Mouse (Mus musculus) spleen, postnatal 4 days (tissue): ENCODE measurements around the gene Cd28.

Experiments used
- DNase-seq, 2 experiments: peaks; one replicate each; pipeline ENCODE4 v3.0.0; 2022; ENCODE audit warnings: low spot score in 2 of 2

Gene Cd28

DNA sequence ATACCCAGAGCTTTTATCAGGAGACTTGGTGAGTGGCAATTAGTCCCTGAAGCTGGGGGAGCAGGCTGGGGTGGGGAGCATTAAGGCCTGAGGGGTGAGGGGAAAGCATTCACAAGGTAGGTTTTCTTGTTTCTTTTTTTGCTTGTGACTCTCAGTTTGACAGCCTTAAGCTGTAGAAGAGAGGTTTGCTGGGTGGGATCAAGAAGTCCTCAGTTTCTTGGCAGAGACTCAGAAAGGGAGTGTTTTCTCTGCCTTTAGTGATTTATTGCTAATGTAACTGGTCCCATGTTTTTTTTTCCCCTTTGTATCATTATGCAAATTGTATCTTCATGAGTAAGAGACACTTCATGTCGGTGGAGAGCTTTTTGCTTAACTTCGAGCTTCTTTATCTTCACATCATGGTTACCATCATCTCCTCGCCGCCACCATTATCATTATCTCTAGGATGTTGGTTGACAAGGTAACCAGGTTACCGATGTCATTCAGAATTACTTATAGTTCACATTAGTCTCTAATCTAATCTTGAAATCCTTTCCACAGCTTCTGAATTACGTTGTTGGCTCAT lies 33.7 kb downstream of the Cd28 start:
- no peak for DNase-seq

DNA sequence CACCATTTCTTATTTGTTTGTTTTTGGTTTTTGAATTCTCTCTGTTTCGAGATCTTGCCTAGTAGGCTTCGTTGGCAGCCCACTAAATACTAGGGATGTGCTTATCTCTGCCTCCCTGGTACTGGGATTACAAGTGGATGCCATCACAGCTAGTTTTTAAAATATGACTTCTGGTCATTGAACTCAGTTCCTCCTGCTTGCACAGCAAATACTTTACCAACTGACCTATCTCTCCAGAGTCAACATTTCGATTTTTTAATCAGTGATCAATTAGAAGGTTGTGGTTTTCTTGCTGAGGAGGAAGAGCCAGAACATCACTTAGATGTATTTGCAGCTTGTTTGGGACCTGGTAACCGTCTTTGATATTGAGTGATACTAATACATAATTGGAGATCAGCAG lies 34.4 kb downstream of the Cd28 start:
- no peak for DNase-seq

DNA sequence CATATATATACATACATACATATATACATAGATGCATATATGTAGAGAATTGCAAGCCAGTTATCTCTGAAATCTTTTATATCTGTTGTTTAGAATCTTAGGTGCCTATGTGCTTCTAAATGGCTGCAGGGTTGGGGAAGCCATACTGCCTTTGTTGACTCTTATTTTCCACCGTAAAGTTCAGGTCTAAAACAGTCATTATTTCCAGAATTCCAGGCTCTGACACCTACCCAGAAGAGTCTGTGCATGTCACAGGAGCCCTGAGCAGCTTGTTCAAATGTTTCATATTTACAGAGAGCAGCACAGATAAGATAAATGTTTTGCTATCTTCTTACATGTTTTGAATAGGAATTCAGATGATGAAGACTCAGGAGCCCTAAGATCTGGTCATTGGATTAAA lies 36.4 kb downstream of the Cd28 start:
- DNase-seq, result no peak

DNA sequence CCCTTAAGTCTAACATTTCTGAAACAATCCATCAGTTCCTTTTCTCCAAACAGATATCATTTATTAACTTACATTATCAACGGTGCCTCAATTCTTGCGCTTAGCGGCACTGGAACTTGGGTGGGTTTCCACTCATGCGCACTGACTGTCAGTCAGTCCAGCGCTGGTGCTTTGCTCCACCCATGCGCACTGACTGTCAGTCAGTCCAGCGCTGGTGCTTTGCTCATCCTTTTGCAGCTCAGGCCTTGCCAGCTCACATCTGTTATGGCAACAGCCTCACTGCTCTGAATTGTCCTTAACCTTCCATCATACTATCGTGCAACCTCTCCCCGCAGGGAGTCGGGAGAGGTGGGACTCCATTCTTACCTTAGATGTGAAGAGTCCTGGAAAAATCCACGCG lies 37.4 kb downstream of the Cd28 start:
- DNase-seq, result no peak

DNA sequence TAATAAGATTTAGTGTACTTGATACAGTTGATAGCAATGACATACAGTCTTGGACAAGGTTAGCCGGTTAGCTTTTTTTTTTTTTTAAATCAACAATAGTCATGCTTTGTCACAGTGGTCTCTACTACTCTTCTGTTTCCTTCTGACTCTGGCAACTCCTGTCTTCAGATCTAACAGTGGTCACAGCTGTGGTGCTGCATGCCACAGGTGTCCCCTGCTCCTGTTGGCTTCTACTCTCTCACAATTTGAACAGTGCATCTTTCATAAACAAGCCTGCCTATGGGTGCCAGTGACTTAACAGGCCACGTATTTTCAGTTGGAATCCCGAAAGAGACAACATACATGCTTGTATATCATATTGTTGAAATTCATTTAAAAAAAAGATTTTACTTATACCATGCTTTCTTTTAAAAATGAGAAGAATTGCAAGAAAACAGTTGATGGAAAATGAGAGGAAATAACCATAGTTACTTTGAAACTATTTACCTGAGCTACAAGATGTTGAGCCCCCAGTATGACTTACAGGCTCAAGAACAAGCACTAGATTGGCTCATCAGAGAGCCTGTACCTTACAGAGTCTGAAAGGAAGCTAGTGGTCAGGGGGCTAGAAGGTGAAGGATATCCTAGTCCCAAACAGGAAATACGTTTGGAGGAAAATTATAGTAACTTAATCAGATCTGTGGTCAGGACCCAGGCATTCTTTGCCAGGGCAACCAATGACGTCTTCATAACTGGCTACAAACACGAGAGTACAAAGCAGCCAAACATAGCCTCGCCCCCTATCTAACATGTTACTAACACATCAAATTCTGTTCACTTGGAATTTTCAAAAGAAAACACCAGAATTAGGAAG lies 39.0 kb downstream of the Cd28 start:
- no peak for DNase-seq

DNA sequence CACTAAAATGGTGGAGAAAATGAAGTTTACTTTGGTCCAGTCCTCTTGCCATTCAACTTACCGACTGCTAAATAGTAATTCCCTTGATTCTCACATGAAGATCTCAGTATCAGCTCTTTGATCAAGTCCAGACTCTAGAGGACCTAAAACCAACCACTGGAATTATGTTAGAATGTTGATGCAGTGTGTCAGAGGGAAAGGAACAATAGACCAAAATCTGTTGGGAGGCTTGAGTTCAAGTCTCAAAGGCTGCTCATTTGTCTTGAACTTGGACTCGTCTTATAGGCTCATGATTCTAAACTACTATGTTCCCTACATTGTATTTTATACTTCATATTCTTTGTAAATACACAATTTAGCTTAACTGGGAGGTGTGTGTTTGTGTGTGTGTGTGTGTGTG lies 41.0 kb downstream of the Cd28 start:
- no peak for DNase-seq

DNA sequence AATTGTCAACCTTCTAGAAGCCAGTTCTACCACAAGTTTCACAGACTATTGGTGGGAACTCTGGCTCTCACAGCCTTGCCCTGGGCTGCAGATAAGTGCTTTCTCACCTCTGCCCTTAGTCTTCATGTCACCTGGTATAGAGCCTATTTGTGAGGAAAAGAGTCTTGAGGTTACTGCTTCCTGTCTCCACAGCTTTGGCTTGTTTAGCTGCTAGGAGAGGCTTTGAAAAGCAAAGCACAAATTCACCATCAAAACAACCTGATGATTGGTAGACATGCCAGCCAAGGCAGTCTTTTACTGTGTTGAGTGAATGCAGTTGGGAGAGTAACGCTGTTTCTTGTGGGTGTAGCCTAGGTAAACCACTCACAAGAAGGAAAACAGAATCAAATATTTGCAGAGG lies 41.6 kb downstream of the Cd28 start:
- DNase-seq, result no peak

DNA sequence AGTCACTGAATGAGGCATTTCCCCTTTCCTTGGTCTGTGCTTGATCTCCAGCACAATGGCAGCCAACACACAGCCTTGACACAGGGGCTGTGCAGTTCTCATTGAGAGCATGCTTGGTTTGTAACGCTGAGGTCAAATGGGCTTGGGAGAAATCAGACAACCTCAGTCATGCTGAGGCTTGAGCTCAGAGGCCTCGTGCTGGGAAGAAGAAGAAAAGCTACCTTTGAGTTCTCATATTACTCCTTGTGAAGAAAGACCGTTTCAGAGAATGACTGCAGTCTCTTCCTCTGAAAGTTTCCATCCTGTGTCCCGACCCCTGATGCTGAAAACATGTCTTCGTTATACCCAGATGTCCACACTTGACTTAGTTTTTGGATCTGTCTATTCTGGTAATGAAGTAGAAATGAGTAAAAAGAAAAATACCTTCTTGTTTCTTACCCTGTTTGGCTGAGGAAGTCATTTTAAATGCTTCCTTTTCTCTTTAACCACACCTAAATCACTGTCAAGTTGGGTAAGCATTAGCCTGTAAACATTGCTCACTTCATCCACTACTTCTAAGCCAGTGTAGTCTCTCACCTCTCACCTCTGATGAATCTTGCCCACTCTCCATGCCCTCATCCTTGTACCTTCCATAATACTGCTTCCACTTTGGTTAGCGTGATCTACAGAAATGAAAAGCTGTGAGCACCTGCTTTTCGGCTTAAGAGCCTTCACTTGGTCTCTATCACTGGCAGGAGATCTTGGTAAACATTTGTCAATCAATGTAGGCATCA lies 43.1 kb downstream of the Cd28 start:
- no peak for DNase-seq

DNA sequence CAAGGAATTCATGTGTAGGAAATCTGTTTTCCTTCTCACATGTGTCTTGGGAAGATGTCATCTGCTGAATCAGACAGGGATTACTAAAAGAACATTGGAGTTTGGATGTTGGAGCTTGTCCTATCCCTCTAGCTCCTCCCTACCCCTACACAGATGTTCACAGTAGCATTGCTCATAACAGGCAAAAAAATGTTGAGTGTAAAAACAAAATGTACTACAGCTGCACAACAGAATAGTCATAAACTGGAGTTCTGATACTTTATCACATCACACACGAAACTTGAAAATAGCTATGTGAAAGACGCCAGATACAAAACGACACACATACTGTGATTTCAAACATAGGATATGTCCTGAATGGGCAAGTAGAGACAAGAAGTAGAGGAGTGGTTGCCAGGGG lies 43.9 kb downstream of the Cd28 start:
- no peak for DNase-seq

DNA sequence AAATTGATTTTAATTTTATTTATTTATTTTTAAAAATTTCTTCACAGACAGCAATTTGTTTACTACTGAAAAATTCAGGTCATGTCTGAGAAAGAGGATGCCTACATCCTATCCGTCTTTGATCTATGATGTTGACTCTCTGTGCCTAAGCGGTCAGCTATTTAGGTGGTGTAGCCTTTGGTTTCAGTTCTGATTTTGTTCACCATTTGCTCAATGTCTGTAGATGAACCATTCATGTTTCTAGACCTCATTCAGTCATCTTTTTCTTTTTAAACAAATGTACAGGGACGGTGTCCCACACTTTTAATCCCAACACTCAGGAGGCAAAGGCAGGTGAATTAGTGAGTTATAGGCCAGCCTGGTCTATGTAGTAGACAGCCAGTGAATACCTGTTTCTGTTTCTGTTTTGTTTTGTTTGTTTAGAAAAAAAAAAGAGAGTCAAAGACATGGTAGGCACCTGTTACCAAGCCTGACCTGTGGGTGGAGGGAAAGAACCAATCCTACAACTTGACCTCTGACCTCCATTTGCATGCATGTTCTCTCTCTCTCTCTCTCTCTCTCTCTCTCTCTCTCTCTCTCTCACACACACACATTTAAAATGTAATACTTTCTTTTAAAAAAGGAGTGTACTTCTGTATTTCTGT lies 45.0 kb downstream of the Cd28 start:
- DNase-seq, result no peak

DNA sequence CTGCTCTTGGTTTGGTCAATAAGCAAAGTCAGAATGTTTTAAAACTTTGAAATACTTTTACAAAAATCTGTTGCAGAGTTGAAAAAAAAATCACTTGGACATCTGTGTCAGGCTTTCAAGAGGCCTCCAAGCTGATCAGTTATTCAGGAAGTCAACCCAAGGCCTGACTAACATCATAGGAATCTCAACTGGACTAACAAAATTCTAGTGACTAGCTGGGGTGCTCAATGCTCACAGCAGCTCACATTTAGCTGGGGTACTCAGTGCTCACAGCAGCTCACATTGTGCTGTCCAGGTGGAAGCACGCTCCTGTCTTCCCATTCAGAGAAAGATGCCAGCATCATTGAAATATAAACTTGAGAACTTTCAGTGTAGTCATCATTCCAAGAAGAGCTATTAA lies 45.9 kb downstream of the Cd28 start:
- DNase-seq, result no peak

DNA sequence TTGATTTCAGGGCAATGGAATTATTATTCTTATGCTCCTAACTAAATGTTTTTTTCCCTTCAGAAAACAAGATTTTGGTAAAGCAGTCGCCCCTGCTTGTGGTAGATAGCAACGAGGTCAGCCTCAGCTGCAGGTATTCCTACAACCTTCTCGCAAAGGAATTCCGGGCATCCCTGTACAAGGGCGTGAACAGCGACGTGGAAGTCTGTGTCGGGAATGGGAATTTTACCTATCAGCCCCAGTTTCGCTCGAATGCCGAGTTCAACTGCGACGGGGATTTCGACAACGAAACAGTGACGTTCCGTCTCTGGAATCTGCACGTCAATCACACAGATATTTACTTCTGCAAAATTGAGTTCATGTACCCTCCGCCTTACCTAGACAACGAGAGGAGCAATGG lies 46.3 kb downstream of the Cd28 start:
- DNase-seq, result no peak

DNA sequence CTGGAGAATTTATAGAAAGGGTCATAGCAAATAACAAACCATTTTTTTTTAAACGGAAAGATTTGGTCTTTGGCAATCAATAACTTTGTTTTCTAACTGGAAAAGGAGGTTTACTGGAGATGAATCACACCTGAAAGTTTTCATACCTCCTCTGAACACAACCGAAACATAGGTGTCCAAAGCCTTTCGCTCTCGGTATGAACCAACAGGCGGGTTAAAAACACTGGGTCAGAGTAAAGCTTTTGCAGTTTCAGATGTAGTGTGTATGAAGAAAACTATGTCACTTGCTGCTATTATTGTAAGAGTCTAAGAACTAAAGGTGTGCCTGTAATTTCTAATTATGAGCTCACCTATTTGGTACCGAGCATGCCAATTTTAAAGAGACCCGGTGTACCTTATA lies 55.2 kb downstream of the Cd28 start:
- DNase-seq, result no peak

DNA sequence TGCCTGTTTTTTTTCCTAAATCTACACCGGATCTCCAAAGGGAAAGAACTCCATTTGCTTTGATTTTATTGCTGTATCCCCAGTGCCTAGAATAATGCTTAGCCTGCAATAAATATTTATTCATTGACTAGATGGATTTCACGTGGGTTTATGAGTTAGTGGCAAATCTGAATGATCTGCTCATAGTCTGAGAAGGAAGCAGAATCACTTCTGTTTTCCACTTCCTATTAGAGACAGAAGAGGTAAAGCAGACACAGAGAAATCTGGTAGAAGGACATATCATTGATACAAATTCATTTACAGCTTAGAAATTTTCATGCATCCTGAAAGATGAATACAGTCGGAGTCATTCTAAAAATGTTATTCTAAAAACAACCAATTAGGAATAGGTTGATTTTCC lies 56.6 kb downstream of the Cd28 start:
- DNase-seq, result no peak

DNA sequence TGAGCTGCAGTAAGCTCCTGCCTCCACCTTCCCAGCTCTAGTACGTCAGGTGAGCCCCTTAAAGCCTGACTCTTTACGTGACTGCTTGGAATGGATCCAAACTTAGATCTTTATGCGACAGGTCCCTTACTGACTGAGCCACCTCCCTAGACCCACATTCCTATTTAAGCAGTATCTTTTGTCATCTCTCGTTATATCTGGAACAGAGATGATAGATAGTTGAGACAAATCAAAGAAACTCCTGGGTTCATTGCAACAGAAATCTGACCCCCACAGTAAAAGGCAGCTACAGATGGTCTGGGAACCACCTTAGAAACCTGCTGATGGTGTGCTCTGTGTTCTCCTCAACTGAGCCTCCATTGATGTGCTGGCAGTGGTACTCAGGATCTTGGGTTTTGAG lies 59.6 kb downstream of the Cd28 start:
- no peak for DNase-seq

DNA sequence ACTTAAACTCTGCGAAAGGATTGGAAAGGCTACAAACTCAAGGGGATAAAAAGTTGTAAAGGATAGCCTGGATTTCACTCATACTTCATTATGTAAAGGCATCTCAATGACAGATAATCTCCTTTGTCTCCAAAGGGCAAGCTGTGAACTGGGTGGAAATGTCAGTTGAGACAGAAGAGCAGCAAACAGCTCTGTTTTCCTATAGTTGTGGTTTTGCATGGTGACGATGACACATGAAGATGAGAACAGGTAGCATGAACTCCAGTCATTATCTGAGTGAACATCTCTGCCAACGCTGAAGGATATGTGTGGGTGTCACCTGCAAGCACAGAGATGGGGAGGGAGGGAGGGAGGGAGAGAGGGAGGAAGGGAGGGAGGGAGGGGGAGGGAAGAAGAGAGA lies 60.3 kb downstream of the Cd28 start:
- DNase-seq, result no peak

DNA sequence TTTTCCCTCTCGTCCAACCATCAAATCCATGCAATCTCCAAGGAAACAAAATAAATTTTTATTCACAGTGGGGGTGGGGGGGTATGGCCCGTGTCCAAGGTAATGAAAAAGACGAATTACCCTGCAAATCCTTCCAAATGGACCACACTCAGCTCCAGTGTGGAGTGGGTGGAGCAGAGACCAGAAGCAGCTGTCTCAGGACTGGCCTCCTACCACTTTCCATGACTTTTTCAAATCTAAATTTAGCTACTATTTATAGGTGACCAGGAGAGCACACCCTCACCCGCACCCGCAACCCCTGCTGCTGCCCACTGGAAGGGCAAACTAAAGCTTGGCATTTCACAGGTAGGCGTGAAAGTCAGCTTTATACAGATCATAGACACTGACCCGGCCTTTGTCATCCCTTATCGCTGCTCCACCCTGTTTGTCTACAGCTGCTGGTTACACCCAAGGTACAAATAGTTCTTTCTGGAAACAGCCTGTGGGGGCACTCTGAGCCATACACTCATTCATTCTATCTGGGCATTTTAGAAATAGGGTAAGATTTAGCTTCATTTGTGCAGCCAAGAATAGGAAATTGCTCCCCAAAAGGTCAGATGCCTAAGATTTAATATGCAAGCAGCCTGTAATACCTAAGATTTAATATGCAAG lies 62.0 kb downstream of the Cd28 start:
- no peak for DNase-seq

DNA sequence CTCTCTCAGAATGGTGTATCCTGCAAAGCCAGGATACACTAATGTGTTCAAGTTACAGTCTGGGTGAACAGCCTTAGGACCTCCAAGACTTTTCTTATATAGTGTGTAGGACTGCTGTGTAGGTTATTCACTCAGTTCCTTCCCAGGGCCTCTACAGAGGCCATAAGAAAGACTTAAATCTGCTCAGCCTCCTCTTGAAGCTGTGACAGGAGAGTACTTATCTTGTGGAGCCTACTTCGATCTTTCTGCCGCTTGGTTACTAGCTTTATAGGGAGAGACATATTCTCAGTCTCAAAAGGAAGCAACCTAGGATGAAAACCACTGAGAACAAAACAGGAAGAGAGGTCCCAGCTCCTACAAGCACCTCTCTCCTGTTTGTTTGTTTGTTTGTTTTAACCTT lies 62.6 kb downstream of the Cd28 start:
- DNase-seq, result no peak

DNA sequence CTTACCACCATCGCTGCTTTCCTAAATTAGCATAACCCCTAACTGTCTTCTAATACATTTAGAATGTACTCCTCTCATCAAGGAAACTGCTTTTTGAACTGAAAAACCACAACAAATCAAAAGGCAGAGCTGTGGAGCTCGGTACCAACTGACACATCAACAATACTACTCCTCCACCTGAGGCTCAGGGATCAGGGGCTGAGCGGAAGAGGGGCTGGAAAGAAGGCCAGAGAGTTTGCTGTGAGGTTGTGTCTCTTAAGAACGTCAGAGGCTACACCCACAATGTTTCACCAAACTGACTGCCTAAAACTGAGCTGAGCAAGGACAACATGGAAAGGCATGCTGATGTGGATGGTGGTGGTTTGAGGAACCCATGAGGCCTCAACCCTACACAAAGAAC lies 65.1 kb downstream of the Cd28 start:
- DNase-seq, result no peak

DNA sequence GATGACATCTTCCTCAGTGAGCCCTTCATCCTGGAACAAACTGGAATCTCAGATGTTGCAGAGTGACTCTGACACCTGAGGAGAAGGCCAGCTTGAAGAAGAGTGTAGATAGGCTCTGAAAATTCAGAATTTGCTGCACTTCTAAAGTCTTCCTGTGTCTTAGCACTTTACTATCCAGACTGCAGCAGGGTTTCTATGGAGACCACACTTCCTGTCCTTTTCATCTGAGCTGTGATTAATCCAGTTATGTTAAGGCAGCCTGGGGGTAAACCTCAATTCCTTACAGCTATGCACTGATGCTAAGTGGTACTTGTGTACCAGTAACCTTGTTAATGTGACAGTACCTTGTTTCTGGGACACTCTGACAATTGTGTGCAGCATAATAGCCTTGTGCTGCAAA lies 77.1 kb downstream of the Cd28 start:
- no peak for DNase-seq

DNA sequence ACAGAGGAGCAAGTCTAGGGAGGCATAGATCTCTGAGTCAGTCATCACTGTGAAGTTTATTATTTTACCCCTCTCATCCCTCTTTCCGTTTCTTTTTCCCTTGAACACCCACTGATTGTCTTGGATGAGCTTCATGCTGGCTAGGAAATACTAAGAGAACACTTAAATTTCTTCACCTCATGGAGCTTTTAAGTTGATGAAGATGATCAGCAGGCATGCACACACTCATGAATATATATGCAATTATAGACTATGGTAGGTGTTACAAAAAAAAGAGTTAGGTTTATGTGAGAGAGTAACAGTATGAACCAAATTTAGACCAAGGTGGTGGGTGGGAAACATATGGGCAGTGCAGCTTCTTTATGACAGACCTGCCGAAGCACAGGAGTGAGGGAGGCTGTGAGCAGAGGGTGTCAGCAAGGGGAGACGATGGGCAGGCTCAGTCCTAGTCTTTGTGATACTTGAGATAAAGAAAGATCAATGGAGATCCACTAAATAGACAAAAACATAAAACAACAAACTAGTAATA lies 79.1 kb downstream of the Cd28 start:
- no peak for DNase-seq
